Mouse (Mus musculus): ENCODE results near the gene Cfap74. TPM values are rescaled to one million over a fixed set of nuclear protein-coding genes. Genes with fewer than 3 reads are reported as not detected.
A peak's percentile ranks its signal among the peaks of the same experiment; 100 is the strongest.

The Cfap74 gene
- total RNA-seq, 2 experiments from 2014 or later = 15.1 to 17.7 TPM

GRCm38 (mm10) chr4:155490456-155490855 is 81.5 kb downstream of the Cfap74 start:
- no peak for TF ChIP-seq CTCF (IDR thresholded peaks at IDR 0.05)
- DNase-seq (ENCODE audit: extremely low spot score in 1 of 2, low spot score in 2 of 2) = no peak
- intact Hi-C loops (cut with DNase I) = no loop called here
- Histone ChIP-seq H3K27ac (peak overlapping the region; percentile 95), H3K4me3 (peak overlapping the region; percentile 84)

GRCm38 (mm10) chr4:155490990-155491504 is 82.1 kb downstream of the Cfap74 start, which contains the start of gene Gnb1:
TSS of gene Gnb1 (plus strand) at chr4:155491361.
- Histone ChIP-seq H3K27ac (peak within 1 kb of the TSS; percentile 95), H3K4me3 (peak within 1 kb of the TSS; percentile 84)
- DNase-seq (ENCODE audit: extremely low spot score in 1 of 2, low spot score in 2 of 2) = peak; percentile 94 to 95
- intact Hi-C loops (cut with DNase I) = loop anchor here (1.0 kb wide), 1 partner anchor 72 kb away; no protein-coding TSS in a partner anchor
- TF ChIP-seq CTCF (IDR thresholded peaks at IDR 0.05) = no peak

GRCm38 (mm10) chr4:155491529-155492130 is 82.6 kb downstream of the Cfap74 start:
- Histone ChIP-seq H3K27ac (peak overlapping the region; percentile 88), H3K4me3 (peak overlapping the region; percentile 84)
- intact Hi-C loops (cut with DNase I) = loop anchor here (1.0 kb wide), 1 partner anchor 72 kb away; no protein-coding TSS in a partner anchor
- TF ChIP-seq CTCF (IDR thresholded peaks at IDR 0.05) = no peak
- no peak for DNase-seq (ENCODE audit: extremely low spot score in 1 of 2, low spot score in 2 of 2)

DNA sequence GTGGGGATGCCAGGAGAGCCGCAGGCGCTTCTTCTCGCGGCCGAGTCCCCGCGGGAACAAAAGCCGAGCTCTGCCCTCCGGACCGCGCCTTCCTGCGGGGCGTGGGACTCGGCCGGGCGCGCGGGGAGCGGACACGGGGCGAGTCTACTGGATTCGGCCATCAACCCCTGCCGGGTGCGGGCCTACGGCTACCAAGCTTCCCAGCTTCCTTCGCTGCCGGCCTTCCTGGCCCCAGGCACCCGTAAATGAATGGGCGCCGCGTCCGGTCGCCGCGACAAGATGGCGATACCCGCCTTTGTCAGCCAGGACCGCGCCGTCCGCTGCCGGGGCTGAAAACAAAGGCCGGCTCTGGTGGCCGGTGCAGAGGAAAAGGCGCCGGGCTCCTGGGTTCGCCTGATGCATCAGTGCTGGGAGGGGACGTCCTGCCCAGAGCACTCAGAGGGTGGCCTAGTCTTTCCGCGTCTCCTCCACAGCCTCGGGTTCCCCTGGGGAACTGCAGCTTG is 83.2 kb downstream of the Cfap74 start:
- Histone ChIP-seq H3K27ac (peak overlapping the region; percentile 88), H3K4me3 (peak overlapping the region; percentile 84)
- peak; percentile 2 for TF ChIP-seq CTCF (IDR thresholded peaks at IDR 0.05)
- intact Hi-C loops (cut with DNase I) = no loop called here
- peak; percentile 50 to 54 for DNase-seq (ENCODE audit: extremely low spot score in 1 of 2, low spot score in 2 of 2)

- intact Hi-C loops (cut with DNase I) = no loop called here
- no peak overlapping the region for H3K4me3 ChIP-seq
- H3K27ac ChIP-seq = no peak overlapping the region
- no peak for DNase-seq (ENCODE audit: extremely low spot score in 1 of 2, low spot score in 2 of 2)
- no peak for TF ChIP-seq CTCF (IDR thresholded peaks at IDR 0.05)
These were observed 85.9 kb downstream of the Cfap74 start for GRCm38 (mm10) chr4:155494891-155495290.

DNA sequence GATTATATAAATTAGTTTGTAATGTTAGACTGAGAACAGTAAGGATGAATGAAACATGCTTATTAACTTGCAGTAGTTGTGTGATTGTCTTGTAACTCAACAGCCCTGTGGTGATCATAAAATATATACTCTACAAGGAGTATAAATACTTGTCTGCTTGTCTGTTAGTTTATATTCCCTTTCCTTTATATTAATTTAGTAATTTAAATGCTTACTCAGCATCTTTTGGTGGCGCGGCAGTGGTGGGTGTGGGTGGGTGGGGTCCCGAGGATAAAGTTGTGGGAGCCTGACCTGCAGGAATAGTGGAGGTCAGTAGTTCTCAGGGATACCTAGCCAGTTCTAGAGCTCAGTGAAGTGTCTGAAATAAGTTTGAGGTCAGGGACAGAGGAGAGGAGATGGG is 89.0 kb downstream of the Cfap74 start:
- Histone ChIP-seq H3K27ac (no peak overlapping the region), H3K4me3 (no peak overlapping the region)
- intact Hi-C loops (cut with DNase I) = no loop called here
- no peak for DNase-seq (ENCODE audit: extremely low spot score in 1 of 2, low spot score in 2 of 2)
- no peak for TF ChIP-seq CTCF (IDR thresholded peaks at IDR 0.05)

DNA sequence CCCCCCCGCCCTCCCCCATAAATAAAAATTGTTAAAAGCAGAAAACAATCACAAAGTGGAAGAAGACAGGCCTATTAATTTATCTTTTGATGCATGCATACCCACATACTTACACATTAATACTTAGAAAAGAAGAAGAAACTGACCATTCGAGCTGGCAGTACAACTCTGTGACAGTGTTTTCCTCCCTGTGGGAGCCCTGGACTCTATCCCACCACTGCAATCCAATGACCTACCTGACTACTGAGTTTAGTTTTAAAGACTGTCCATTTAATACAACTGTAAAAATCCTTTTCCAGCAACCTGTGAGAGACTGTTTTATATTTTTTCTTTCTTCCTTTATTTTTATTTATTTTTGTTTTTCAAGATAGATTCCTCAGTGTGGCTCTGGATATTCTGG is 92.1 kb downstream of the Cfap74 start:
- Histone ChIP-seq H3K4me3 (no peak overlapping the region), H3K27ac (no peak overlapping the region)
- no peak for TF ChIP-seq CTCF (IDR thresholded peaks at IDR 0.05)
- intact Hi-C loops (cut with DNase I) = no loop called here
- no peak for DNase-seq (ENCODE audit: extremely low spot score in 1 of 2, low spot score in 2 of 2)

DNA sequence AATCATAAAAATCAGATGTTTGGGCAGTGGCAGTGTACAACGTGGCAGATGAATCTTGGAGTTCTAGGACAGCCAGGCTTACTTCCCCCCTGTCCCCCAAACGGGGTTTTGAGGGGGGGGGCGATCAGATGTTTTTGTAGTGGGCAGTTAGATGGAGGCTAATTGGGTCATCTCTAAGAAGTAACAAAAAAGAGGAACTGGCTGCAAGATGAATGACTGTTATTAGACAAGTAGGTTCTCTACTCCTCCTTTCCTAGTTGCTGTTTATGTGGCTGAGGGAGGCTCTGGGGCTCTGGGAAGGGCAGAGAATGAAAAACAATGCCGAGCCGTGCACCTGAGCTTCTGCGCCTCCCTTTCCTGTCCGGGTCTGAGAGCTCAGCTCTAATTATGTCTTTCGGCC is 96.1 kb downstream of the Cfap74 start:
- TF ChIP-seq CTCF (IDR thresholded peaks at IDR 0.05) = no peak
- H3K27ac ChIP-seq = no peak overlapping the region

GRCm38 (mm10) chr4:155505671-155506295 is 96.8 kb downstream of the Cfap74 start:
- H3K4me3 ChIP-seq = no peak overlapping the region
- DNase-seq (ENCODE audit: extremely low spot score in 1 of 2, low spot score in 2 of 2) = no peak
- H3K27ac ChIP-seq = no peak overlapping the region; the same call in none of the 2 replicates
- TF ChIP-seq CTCF (IDR thresholded peaks at IDR 0.05) = no peak
- intact Hi-C loops (cut with DNase I) = no loop called here

More for the DNA sequence above, 96.1 kb downstream of the Cfap74 start:
- no peak for DNase-seq (ENCODE audit: extremely low spot score in 1 of 2, low spot score in 2 of 2)
- intact Hi-C loops (cut with DNase I) = no loop called here
- H3K4me3 ChIP-seq = no peak overlapping the region

DNA sequence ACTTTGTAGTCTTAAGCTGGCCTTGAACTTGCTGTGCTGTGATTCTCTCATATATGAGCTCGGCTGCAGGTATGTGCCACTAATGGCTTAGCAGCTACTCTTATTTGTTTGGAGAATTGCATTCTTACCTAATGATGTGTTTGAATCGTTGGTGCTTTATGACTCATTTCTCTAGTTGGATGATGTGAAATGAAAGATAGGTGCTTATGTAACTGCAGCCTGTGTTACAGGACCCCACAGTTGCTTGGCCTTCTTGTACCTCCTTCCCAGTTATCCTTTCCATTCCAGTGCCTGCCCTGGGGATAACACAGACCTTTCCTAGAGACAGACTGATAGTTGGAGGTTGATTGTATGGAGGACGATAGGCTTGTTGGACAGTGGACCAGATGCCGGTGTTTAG is 99.6 kb downstream of the Cfap74 start:
- no peak overlapping the region for H3K27ac ChIP-seq
- intact Hi-C loops (cut with DNase I) = no loop called here
- DNase-seq (ENCODE audit: extremely low spot score in 1 of 2, low spot score in 2 of 2) = no peak
- no peak for TF ChIP-seq CTCF (IDR thresholded peaks at IDR 0.05)
- H3K4me3 ChIP-seq = no peak overlapping the region

DNA sequence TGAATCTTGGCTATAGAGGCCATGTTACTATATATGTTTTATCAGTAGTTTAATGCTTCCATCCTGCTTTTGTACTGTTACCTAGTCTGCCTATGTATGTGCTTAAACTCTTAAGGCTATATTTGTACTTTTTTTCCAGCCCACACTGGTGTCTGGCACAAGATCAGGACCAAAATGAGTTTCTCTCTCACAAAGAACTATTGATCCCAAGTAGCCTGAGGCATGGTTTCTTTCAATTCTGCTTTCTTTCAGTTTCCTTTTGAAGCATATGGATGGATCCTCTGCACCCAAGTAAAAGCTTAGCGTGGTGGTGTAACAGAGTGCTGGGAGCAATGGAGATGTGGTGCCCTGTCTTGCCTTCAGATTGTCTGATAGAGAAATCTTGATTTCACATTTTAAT is 102.0 kb downstream of the Cfap74 start:
- no peak overlapping the region for H3K4me3 ChIP-seq
- no peak for TF ChIP-seq CTCF (IDR thresholded peaks at IDR 0.05)
- intact Hi-C loops (cut with DNase I) = no loop called here
- no peak for DNase-seq (ENCODE audit: extremely low spot score in 1 of 2, low spot score in 2 of 2)
- H3K27ac ChIP-seq = no peak overlapping the region

DNA sequence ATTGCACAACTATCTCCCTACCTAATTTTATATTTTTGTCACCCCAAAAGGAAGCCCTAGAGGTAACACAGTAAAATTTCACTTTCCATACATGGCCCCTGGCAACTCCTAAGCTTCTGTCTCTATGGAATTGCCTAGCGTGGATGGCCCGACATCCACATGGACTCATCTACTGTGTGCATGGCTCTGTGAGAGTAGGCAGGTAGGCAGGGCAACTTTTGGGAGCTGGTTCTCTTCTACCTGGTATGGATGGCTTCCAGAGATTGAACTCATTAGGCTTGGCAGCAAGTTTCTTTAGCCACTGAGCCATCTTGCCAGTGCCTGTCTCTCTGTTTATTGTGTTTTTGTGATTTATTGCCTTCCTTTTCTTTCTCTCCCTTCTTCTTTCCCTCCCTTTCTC is 105.8 kb downstream of the Cfap74 start:
- Histone ChIP-seq H3K27ac (no peak overlapping the region), H3K4me3 (no peak overlapping the region)
- TF ChIP-seq CTCF (IDR thresholded peaks at IDR 0.05) = no peak
- DNase-seq (ENCODE audit: extremely low spot score in 1 of 2, low spot score in 2 of 2) = no peak
- intact Hi-C loops (cut with DNase I) = no loop called here

Other genes with a start within 250 kb of the Cfap74 start
- 100 to 1,000 TPM; 113 to 119 TPM for gene Ski, start 186.6 kb upstream of the Cfap74 start, total RNA-seq (2021)
- gene Faap20, start 159.4 kb upstream of the Cfap74 start, total RNA-seq (2021) = 10 to 100 TPM; 25.9 to 28.8 TPM
- gene Prkcz, start 47.8 kb upstream of the Cfap74 start, total RNA-seq (2021) = 100 to 1,000 TPM; 221 to 226 TPM
- 10 to 100 TPM; 69.2 to 71.8 TPM for gene Gabrd, start 11.1 kb upstream of the Cfap74 start, total RNA-seq (2021)
- 1 to 10 TPM; 1.7 to 1.9 TPM for gene Tmem52, start 59.9 kb downstream of the Cfap74 start, total RNA-seq (2021)
- gene Gnb1, start 82.2 kb downstream of the Cfap74 start, total RNA-seq (2021) = 100 to 1,000 TPM; 853 to 870 TPM
- gene Nadk, start 153.2 kb downstream of the Cfap74 start, total RNA-seq (2021) = 10 to 100 TPM; 55.9 to 58.2 TPM
- 10 to 100 TPM; 47.3 to 50.5 TPM for gene Slc35e2, start 192.2 kb downstream of the Cfap74 start, total RNA-seq (2021)
- 10 to 100 TPM; 46.8 to 56.0 TPM for gene Cdk11b, start 215.7 kb downstream of the Cfap74 start, total RNA-seq (2021)
- gene Gm10563, start 236.2 kb downstream of the Cfap74 start, total RNA-seq (2021) = not detected
- gene Mmp23, start 244.2 kb downstream of the Cfap74 start, total RNA-seq (2021) = 1 to 10 TPM; 4.1 to 5.4 TPM